Mouse (Mus musculus) hindbrain, embryonic 15.5 days (tissue): ENCODE measurements around the gene Heatr5b. TPM values are rescaled to one million over a fixed set of nuclear protein-coding genes. Genes with fewer than 3 reads are reported as not detected.
"Not testable (repeated sequence)": the region's sequence is repeated elsewhere in the genome, so short reads cannot be mapped to it uniquely, and the experiment has no call there.

ENCODE experiments used
- ATAC-seq: fragments of 200-750 bp; cut with Nextera tagmentation; 2 replicates; pipeline ENCODE4 v1.8.0; 2017; ENCODE audit warnings: low read depth, moderate number of reproducible peaks, moderate TSS enrichment; ENCODE audit not compliant: low FRiP score
- H3K27ac ChIP-seq: fragments of 300-500 bp; sonication (generic); replicated peaks from 2 replicates; pipeline ENCODE4 v1.5.1; 2015; ENCODE audit warnings: mild to moderate bottlenecking, inconsistent platforms
- H3K27me3 ChIP-seq: fragments of 300-500 bp; sonication (generic); 2 replicates; pipeline ENCODE4 v1.6.1; 2015; ENCODE audit warnings: control low read depth, inconsistent platforms
- H3K36me3 ChIP-seq: fragments of 300-500 bp; sonication (generic); 2 replicates; pipeline ENCODE4 v1.6.1; 2015; ENCODE audit warnings: control low read depth, inconsistent platforms
- H3K4me1 ChIP-seq: fragments of 300-500 bp; sonication (generic); replicated peaks from 2 replicates; pipeline ENCODE4 v1.6.1; 2015; ENCODE audit warnings: control low read depth, inconsistent platforms
- H3K4me2 ChIP-seq: fragments of 300-500 bp; sonication (generic); 2 replicates; pipeline ENCODE4 v1.6.1; 2015; ENCODE audit warnings: moderate library complexity, mild to moderate bottlenecking, inconsistent platforms
- H3K4me3 ChIP-seq: fragments of 300-500 bp; sonication (generic); 2 replicates; pipeline ENCODE4 v1.5.1; 2015; ENCODE audit warnings: mild to moderate bottlenecking, inconsistent platforms
- H3K9ac ChIP-seq: fragments of 300-500 bp; sonication (generic); 2 replicates; pipeline ENCODE4 v1.6.1; 2015; ENCODE audit warnings: inconsistent platforms
- H3K9me3 ChIP-seq: fragments of 300-500 bp; sonication (generic); 2 replicates; pipeline ENCODE4 v1.6.1; 2016; ENCODE audit warnings: control low read depth, inconsistent platforms
- WGBS: fragments of 180-500 bp; shearing (Covaris S2); methylation state at CpG from one replicate; pipeline ENCODE4 v1.1.7; 2015; 5-methylcytosine and 5-hydroxymethylcytosine counted together
- polyA plus RNA-seq: library from polyadenylated mRNA; unstranded; fragments of >200 nt; fragmentation: Nextera tagmentation; extraction: Ambion mirVana; gene quantifications from 2 replicates; pipeline ENCODE4 v1.2.1, GENCODE M21; 2015

Heatr5b gene
- polyA plus RNA-seq, 1 experiment from 2014 or later: 20.5 TPM

DNA sequence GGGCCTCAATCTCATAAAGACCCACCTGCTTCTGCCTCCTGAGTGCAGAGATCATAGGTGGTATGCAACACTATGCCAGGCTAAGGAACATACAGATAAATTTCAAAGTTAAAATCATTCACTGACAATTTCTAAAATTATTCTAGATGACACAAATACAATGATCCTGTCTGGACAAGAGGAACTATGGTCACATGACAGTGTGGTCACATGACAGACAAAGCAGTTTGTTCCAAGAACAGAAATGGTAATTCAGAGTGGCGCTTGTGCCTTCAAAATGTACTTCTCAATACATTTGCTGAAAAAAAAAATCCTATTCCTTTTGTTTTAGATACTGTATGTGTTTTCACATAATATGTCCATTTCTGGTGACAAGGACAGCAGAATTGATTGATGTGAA is 37.9 kb downstream of the Heatr5b start:
- Histone ChIP-seq H3K27me3 (no peaks in the 10 kb centered on the region), H3K9me3 (no peaks in the 10 kb centered on the region), H3K4me1 (no peaks in the 10 kb centered on the region), H3K27ac (no peak overlapping the region), H3K9ac (no peak overlapping the region), H3K4me2 (no peak overlapping the region), H3K4me3 (no peak overlapping the region), H3K36me3 (peaks cover 74% of the 10 kb centered on the region)
- ATAC-seq: no peak
- 94% methylated on average over 1 of the region's 1 CpGs for WGBS

DNA sequence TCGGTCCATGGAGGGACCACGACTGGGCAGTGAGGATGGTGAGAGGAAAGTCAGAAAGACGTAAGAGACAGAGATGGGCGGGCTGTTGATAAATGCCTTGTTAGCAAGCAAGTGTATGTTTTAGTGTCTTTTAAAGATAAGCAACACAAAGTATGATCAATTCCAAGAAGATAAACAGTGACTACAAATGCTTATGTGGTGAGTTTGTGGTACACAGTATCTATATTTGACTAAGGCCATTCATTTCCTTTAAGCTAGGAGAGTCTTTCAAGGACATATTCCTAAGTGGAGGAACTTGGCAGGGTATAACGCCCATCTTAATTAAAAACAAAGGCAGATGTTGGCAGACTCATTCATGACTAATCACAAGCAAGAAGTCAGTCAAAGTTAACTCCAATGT is 40.8 kb downstream of the Heatr5b start:
- H3K9me3 ChIP-seq: no peaks in the 10 kb centered on the region
- no peak for ATAC-seq
- H3K4me1 ChIP-seq: no peaks in the 10 kb centered on the region
- no peaks in the 10 kb centered on the region for H3K27me3 ChIP-seq
- H3K9ac ChIP-seq: no peak overlapping the region
- H3K36me3 ChIP-seq: peaks cover 72% of the 10 kb centered on the region
- H3K4me2 ChIP-seq: no peak overlapping the region
- no peak overlapping the region for H3K27ac ChIP-seq
- WGBS: 91% methylated on average over 5 of the region's 5 CpGs
- no peak overlapping the region for H3K4me3 ChIP-seq

GRCm38 (mm10) chr17:78792122-78792521 is 43.0 kb downstream of the Heatr5b start:
- H3K36me3 ChIP-seq: peaks cover 62% of the 10 kb centered on the region
- H3K27ac ChIP-seq: no peak overlapping the region
- no peak overlapping the region for H3K4me3 ChIP-seq
- H3K9me3 ChIP-seq: no peaks in the 10 kb centered on the region
- H3K4me2 ChIP-seq: no peak overlapping the region
- ATAC-seq: no peak
- H3K4me1 ChIP-seq: no peaks in the 10 kb centered on the region
- whole genome bisulfite sequencing: 84% methylated on average over 3 of the region's 3 CpGs
- H3K9ac ChIP-seq: no peak overlapping the region
- no peaks in the 10 kb centered on the region for H3K27me3 ChIP-seq

DNA sequence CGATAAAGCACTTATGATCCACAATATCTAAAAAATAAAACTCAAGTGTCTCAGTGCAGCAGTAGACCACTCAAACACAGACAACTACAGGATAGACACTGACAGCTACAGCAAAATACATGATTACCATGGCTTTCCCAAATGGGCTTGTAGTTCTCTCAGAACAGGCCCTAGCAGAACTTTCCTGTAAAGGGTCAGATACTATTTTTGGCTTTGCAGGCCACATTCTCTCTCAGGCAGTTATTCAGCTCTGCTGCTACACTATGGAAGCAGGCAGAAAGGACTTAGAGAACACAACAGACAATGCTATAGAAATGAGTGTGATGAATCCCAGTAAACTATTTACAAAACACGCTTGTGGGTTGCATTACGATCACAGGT is 43.5 kb downstream of the Heatr5b start:
- no peak overlapping the region for H3K4me2 ChIP-seq
- H3K9me3 ChIP-seq: no peaks in the 10 kb centered on the region
- no peaks in the 10 kb centered on the region for H3K27me3 ChIP-seq
- no peaks in the 10 kb centered on the region for H3K4me1 ChIP-seq
- H3K27ac ChIP-seq: no peak overlapping the region
- no peak overlapping the region for H3K9ac ChIP-seq
- H3K4me3 ChIP-seq: no peak overlapping the region
- H3K36me3 ChIP-seq: peaks cover 57% of the 10 kb centered on the region
- 91% methylated on average over 3 of the region's 3 CpGs for WGBS
- ATAC-seq: no peak

DNA sequence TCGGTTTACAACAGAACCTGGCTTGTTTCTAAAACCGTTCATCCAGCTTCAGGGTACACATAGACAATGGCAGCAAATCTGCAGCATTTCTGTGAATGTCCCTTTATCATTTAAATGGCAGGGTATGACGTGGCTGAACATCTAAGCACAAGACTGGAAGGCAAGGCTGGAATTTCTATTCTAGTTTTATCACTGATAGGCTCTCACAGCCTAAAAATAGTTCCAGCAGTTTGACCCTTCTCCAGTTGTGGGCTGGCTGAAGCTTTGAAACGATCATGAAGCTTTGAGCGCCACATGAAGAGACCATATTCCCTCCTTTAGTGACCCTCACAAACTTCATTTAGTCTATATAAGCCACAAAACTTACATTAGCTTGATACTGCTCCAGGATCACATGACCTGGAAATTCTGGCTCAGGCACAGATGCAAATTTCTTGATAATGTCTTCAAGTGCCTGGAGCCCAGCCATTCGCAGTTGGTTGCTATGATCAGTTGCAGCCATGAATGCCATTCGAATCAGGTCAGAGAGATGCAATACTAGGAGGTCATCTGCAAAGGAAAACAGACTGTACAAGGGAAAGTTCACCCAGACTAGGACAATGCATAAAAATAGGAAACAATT is 44.0 kb downstream of the Heatr5b start:
- no peak for ATAC-seq
- H3K4me3 ChIP-seq: no peak overlapping the region
- H3K27ac ChIP-seq: no peak overlapping the region
- H3K27me3 ChIP-seq: no peaks in the 10 kb centered on the region
- H3K4me2 ChIP-seq: no peak overlapping the region
- no peaks in the 10 kb centered on the region for H3K9me3 ChIP-seq
- no peaks in the 10 kb centered on the region for H3K4me1 ChIP-seq
- H3K36me3 ChIP-seq: peaks cover 52% of the 10 kb centered on the region
- no peak overlapping the region for H3K9ac ChIP-seq
- WGBS: 73% methylated on average over 7 of the region's 7 CpGs

- 76% methylated on average over 3 of the region's 3 CpGs for WGBS
- not testable (repeated sequence) for H3K27ac ChIP-seq, H3K9me3 ChIP-seq, H3K9ac ChIP-seq, H3K4me1 ChIP-seq, ATAC-seq, H3K4me2 ChIP-seq, H3K4me3 ChIP-seq, H3K27me3 ChIP-seq
- peaks cover 42% of the 10 kb centered on the region for H3K36me3 ChIP-seq
Measured at GRCm38 (mm10) chr17:78788273-78788672, 46.9 kb downstream of the Heatr5b start.

DNA sequence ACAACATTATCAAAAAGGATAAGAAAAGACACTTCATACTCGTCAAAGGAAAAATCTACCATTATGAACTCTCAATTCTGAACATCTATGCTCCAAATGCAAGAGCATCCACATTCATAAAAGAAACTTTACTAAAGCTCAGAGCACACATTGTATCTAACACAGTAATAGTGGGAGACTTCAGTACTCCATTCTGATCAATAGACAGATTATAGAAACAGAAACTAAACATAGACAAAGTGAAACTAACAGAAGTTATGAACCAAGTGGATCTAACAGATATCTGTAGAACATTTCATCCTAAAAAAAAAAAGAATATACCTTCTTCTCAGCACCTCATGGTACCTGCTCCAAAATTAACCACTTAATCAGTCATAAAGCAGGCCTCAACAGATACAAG is 56.4 kb downstream of the Heatr5b start:
- no peak overlapping the region for H3K27ac ChIP-seq
- WGBS: 96% methylated on average over 1 of the region's 1 CpGs
- no peak for ATAC-seq
- H3K4me1 ChIP-seq: no peaks in the 10 kb centered on the region
- H3K9ac ChIP-seq: no peak overlapping the region
- no peak overlapping the region for H3K4me3 ChIP-seq
- no peak overlapping the region for H3K4me2 ChIP-seq
- H3K9me3 ChIP-seq: no peaks in the 10 kb centered on the region
- peaks cover 33% of the 10 kb centered on the region for H3K36me3 ChIP-seq
- no peaks in the 10 kb centered on the region for H3K27me3 ChIP-seq

DNA sequence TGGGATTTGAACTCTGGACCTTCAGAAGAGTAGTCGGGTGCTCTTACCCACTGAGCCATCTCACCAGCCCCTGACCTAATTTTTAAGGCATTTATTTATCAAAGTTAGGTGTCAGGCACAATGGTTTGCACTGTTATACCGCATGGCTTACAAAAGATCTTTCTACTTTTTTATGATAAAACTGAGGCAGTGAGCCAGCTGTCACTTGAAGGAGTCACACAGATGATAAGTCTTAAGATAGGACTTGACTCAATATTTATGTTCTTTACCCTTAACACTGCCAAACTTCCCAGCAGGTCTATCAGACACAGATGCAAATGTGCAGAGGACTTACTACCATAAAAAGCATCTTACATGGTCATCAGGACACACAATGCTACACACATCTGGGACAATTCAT is 62.8 kb downstream of the Heatr5b start:
- Histone ChIP-seq H3K4me1 (no peaks in the 10 kb centered on the region), H3K9ac (no peak overlapping the region), H3K9me3 (no peaks in the 10 kb centered on the region), H3K36me3 (peaks cover 42% of the 10 kb centered on the region), H3K27ac (no peak overlapping the region), H3K4me2 (no peak overlapping the region), H3K4me3 (no peak overlapping the region), H3K27me3 (no peaks in the 10 kb centered on the region)
- ATAC-seq: no peak
- 96% methylated on average over 2 of the region's 2 CpGs for WGBS

DNA sequence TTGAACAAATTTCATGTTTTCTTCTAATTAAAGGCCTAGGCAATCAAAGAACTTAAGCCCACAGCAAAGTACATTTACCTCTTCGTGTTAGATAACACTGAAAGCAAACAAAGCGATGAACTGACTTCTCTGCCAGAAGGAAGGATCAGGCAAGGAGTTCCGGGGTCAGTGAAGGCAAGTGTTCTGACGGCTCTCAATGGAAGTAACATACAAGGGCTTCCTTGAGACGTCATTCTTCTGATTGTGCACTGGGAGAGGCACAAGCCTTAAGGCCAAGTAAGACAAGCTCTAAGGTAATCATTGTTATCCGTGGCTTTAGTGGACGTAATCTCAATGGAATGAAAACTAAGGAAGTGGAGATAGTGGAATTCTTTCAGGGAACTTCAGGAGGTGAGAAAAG is 64.2 kb downstream of the Heatr5b start:
- 87% methylated on average over 7 of the region's 7 CpGs for WGBS

GRCm38 (mm10) chr17:78769341-78769740 is 65.8 kb downstream of the Heatr5b start:
- H3K9me3 ChIP-seq: no peaks in the 10 kb centered on the region
- peaks cover 51% of the 10 kb centered on the region for H3K36me3 ChIP-seq
- H3K27me3 ChIP-seq: no peaks in the 10 kb centered on the region
- WGBS: 83% methylated on average over 3 of the region's 3 CpGs
- no peaks in the 10 kb centered on the region for H3K4me1 ChIP-seq
- H3K27ac ChIP-seq: no peak overlapping the region
- no peak for ATAC-seq
- no peak overlapping the region for H3K4me2 ChIP-seq
- H3K9ac ChIP-seq: no peak overlapping the region
- no peak overlapping the region for H3K4me3 ChIP-seq

More for the DNA sequence above, 64.2 kb downstream of the Heatr5b start:
- Histone ChIP-seq H3K4me1 (no peaks in the 10 kb centered on the region), H3K9ac (no peak overlapping the region), H3K4me3 (no peak overlapping the region), H3K36me3 (peaks cover 39% of the 10 kb centered on the region), H3K4me2 (no peak overlapping the region), H3K9me3 (no peaks in the 10 kb centered on the region), H3K27me3 (no peaks in the 10 kb centered on the region), H3K27ac (no peak overlapping the region)
- no peak for ATAC-seq

GRCm38 (mm10) chr17:78768937-78769336 is 66.2 kb downstream of the Heatr5b start:
- Histone ChIP-seq H3K9me3 (no peaks in the 10 kb centered on the region), H3K9ac (no peak overlapping the region), H3K27me3 (no peaks in the 10 kb centered on the region), H3K36me3 (peaks cover 54% of the 10 kb centered on the region), H3K4me1 (no peaks in the 10 kb centered on the region), H3K4me2 (no peak overlapping the region), H3K27ac (no peak overlapping the region), H3K4me3 (no peak overlapping the region)
- no peak for ATAC-seq
- 86% methylated on average over 2 of the region's 2 CpGs for WGBS

DNA sequence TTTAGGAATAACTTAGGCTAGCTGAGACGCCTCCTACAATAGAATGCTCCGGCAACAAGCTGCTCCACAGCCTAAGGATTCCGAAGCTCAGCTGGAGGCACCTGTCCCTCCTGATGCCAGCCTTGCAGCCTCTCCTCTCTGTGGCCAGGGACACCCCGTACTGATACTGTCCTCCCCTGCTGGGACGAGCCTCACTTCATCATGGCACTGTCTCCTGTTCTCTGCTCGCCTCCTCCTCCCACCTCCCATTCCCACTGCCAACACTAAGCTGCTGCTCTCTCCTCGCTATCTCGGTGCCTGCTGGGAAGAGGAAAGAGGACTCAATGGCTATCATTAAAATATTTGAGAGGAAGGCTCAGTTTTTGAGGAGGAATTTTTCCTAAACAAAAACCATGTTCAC is 67.6 kb downstream of the Heatr5b start:
- H3K4me1 ChIP-seq: no peaks in the 10 kb centered on the region
- no peak overlapping the region for H3K4me3 ChIP-seq
- no peak for ATAC-seq
- H3K27ac ChIP-seq: no peak overlapping the region
- no peaks in the 10 kb centered on the region for H3K27me3 ChIP-seq
- H3K9me3 ChIP-seq: no peaks in the 10 kb centered on the region
- peaks cover 47% of the 10 kb centered on the region for H3K36me3 ChIP-seq
- 82% methylated on average over 8 of the region's 8 CpGs for WGBS
- H3K4me2 ChIP-seq: no peak overlapping the region
- H3K9ac ChIP-seq: no peak overlapping the region

DNA sequence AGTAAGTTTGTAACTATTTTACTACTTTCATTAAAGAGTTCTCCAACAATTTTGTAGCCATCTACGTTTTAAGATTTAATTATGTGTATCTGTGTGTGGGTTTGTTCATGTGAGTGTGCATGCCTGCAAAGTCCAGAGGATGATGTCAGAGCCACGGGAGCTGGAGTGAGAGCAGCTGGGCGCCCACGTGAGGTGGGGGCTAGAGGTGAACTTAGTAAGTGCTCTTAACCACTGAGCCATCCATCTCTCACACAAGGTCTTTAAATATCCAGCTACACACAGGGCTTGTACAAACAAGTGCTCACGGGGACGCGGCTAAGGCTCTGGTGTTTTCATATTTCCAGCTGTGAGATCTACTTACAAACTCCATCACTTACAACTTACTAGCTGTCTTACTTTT is 69.1 kb downstream of the Heatr5b start:
- ATAC-seq: no peak
- no peaks in the 10 kb centered on the region for H3K27me3 ChIP-seq
- no peaks in the 10 kb centered on the region for H3K4me1 ChIP-seq
- H3K27ac ChIP-seq: no peak overlapping the region
- peaks cover 53% of the 10 kb centered on the region for H3K36me3 ChIP-seq
- H3K4me2 ChIP-seq: no peak overlapping the region
- WGBS: 90% methylated on average over 7 of the region's 7 CpGs
- H3K9ac ChIP-seq: no peak overlapping the region
- H3K4me3 ChIP-seq: no peak overlapping the region
- no peaks in the 10 kb centered on the region for H3K9me3 ChIP-seq
